Mouse (Mus musculus) stomach, postnatal 0 days (tissue): ENCODE measurements at regions not wholly inside any gene's neighbourhood (a gene's known extent, or its start where the extent isn't known, plus 50 kb on each side); places are given as distances from the start of the nearest gene placed in this dataset.

Experiments used
- CTCF ChIP-seq: IDR thresholded peaks from 2 replicates; pipeline ENCODE4 v1.5.1; 2016; ENCODE audit warnings: antibody characterized with exemption, low read depth, mild to moderate bottlenecking, moderate library complexity
- EP300 ChIP-seq: optimal IDR thresholded peaks from 2 replicates; pipeline ENCODE3; 2016; ENCODE audit warnings: antibody characterized with exemption

DNA sequence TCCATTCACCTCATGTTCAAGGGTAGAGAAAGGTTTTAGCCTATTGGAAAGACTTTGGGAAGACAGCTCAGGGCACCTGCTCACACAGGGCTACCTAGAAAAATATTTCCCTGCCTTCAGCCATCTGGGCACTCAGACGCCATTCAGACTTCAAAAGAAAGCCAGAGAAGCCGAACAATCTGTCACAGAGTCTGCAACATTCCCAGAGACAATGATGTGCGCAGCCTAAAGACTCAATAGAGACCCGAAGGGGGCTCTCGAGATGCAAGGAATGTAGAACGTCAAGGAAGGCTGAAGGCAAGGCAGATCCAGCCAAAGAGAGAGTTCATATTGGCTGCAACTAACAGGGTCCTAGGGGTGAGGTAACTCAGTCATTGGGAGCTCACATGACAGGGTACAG is 78.7 kb upstream of the Otos start:
- TF ChIP-seq CTCF = no peak
- TF ChIP-seq EP300 = no peak
